Mouse (Mus musculus) cerebellum, adult 2 months (tissue): ENCODE measurements around the gene Brsk1. TPM values are rescaled to one million over a fixed set of nuclear protein-coding genes. Genes with fewer than 3 reads are reported as not detected.

Experiments used
- DNase-seq, 2 experiments: peaks; one replicate each; pipeline ENCODE4 v3.0.0; 2021
- H3K27ac ChIP-seq: fragments of 200-500 bp; 2 replicates; pipeline ENCODE4 v1.5.1; 2012; ENCODE audit warnings: low read length, control low read depth, inconsistent platforms; ENCODE audit not compliant: insufficient read depth
- H3K27me3 ChIP-seq: fragments of 200-500 bp; 2 replicates; pipeline ENCODE4 v1.6.1; 2012; ENCODE audit warnings: inconsistent platforms, mild to moderate bottlenecking, low read length, moderate library complexity; ENCODE audit not compliant: control insufficient read depth, insufficient read depth
- H3K4me1 ChIP-seq: fragments of 200-500 bp; 2 replicates; pipeline ENCODE4 v1.6.1; 2011; ENCODE audit warnings: low read length; ENCODE audit not compliant: control insufficient read depth, insufficient read depth
- H3K4me3 ChIP-seq: fragments of 200-500 bp; replicated peaks from 2 replicates; pipeline ENCODE3; 2011; ENCODE audit warnings: mild to moderate bottlenecking, low read depth, low read length, control low read depth; ENCODE audit not compliant: insufficient read depth
- CTCF ChIP-seq: fragments of 200-500 bp; IDR thresholded peaks from 2 replicates; pipeline ENCODE4 v1.5.1; 2011; ENCODE audit warnings: low read depth, mild to moderate bottlenecking, control low read depth, low read length, moderate library complexity, borderline replicate concordance; ENCODE audit not compliant: insufficient read depth
- POLR2A ChIP-seq: fragments of 200-500 bp; IDR thresholded peaks from 2 replicates; pipeline ENCODE4 v1.6.1; 2011; ENCODE audit warnings: low read length, control low read depth, borderline replicate concordance; ENCODE audit not compliant: insufficient read depth
- WGBS: fragments of 180-500 bp; shearing (Covaris S2); methylation state at CpG from one replicate; pipeline ENCODE4 v1.1.7; 2018; 5-methylcytosine and 5-hydroxymethylcytosine counted together
- polyA plus RNA-seq: library from polyadenylated mRNA; depleted of rRNA; stranded (reverse); fragments of >200 nt; gene quantifications from 2 replicates; pipeline ENCODE4 v1.2.3, GENCODE M21; 2012

Gene Brsk1
- polyA plus RNA-seq, 1 experiment: 182 TPM

DNA sequence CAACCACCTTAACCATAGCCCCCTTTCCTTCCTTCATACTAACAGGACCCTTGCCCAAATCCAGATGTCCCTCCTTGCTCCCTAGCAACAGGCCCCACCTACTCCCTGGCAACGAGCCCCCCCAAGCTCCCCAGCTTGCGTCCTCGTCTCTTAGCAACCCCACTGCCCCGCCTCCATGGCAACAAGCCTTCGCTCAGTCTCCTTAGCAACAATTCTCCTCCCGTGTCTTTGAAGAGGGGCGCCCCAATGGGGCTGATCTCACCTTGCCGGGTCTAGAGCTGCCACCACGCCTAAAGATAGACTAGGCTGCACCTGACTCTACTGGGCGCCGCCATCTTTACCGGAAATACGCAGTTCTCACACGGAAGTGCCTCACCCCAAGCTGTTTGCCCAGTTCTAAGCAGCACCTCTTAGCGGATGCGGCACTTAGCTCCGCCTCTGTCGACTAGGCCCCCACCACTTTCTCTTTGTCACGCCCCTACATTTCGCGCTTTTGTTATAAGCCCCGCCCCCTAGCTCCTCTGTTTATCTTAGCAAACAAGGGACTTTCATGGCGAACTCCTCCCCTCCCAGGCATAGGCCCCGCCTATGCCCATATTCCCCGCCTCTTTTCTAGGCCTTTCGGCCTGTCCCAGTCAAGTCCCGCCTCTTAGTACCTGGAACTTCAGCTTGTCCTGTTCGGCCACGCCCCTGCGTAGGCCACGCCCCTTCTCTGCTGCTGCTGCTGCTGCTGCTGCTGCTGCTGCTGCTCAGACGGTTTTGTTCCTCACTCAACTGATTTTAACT lies 5.6 kb upstream of the Brsk1 start, which contains the start of gene Hspbp1:
TSS of gene Hspbp1 (minus strand) at position 437 of the 786 bp plus-strand sequence.
- no peaks in the 10 kb centered on the region for H3K27me3 ChIP-seq
- TF ChIP-seq CTCF: no peak
- peak; percentile 41; the same call in 1 of the 2 replicates for TF ChIP-seq POLR2A
- peak; percentile 91 to 92 for DNase-seq
- H3K27ac ChIP-seq: peak within 1 kb of the TSS; percentile 19; the same call in 1 of the 2 replicates
- H3K4me3 ChIP-seq: peak within 1 kb of the TSS; percentile 90
- WGBS: under 1% methylated on average over 32 of the region's 32 CpGs
- H3K4me1 ChIP-seq: peaks cover 4% of the 10 kb centered on the region; the same call in 1 of the 2 replicates

DNA sequence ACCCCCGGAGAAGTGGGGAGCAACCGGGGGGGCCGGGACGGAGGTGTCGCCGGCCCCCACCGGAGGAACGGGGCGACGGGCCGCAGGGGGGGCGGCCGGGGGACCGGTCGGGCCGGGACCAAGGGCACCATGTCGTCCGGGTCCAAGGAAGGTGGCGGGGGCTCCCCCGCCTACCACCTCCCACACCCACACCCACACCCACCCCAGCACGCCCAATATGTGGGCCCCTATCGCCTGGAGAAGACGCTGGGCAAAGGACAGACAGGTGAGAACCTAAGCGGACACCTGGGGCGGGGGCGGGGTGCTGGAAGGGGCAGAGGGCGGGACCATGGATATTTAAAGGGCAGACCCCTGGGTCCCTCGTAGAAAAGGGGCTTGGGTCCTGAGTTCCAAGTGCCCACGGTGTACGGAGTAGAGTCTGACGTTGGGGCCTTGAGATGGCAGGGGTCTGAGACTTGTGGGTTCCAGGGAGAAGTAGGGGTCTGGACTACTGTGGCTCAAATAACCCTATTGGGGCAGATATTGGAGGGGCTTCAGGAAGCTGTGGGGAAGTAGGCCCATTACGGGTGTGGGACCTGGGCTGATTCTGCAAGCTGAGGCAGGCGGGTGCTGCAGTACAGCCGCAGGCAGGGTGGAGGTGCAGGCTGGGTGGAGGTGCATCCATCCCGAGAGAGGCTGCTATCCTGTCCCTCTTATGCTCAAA lies 698 bp downstream of the Brsk1 start:
- H3K4me1 ChIP-seq: no peaks in the 10 kb centered on the region
- TF ChIP-seq POLR2A (no peak), CTCF (no peak)
- WGBS: 2% methylated on average over 35 of the region's 35 CpGs
- no peaks in the 10 kb centered on the region for H3K27me3 ChIP-seq
- peak; percentile 41 to 59 for DNase-seq
- H3K27ac ChIP-seq: peak overlapping the region; percentile 27
- H3K4me3 ChIP-seq: peak overlapping the region; percentile 70

DNA sequence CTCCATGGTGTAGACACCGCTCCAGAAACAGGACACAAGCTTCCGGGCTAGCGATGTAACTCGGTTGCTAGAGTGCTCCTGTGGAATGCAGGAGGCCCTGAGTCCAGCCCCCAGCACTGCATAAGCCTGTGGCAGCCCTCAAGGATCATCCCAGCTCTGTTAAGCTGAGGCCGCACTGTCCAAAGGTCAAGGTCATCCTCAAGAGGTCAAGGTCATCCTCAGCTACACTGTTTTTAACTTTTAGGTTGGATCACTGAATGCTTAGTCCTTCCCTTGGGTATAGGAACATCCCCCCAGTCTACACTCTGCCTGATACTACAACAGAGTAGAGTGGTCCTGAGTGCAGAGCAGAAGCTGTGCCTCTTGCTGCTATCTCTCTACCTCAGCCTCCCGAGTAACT lies 2.6 kb downstream of the Brsk1 start:
- H3K4me3 ChIP-seq: no peak overlapping the region
- no peak overlapping the region for H3K27ac ChIP-seq
- H3K27me3 ChIP-seq: no peaks in the 10 kb centered on the region
- no peaks in the 10 kb centered on the region for H3K4me1 ChIP-seq
- whole genome bisulfite sequencing: 54% methylated on average over 6 of the region's 6 CpGs
- TF ChIP-seq POLR2A: no peak
- no peak for TF ChIP-seq CTCF
- no peak for DNase-seq

GRCm38 (mm10) chr7:4702334-4702733 lies 11.9 kb downstream of the Brsk1 start:
- H3K27ac ChIP-seq: no peak overlapping the region
- H3K4me1 ChIP-seq: no peaks in the 10 kb centered on the region
- TF ChIP-seq CTCF (no peak), POLR2A (no peak)
- 49% methylated on average over 8 of the region's 8 CpGs for WGBS
- H3K4me3 ChIP-seq: no peak overlapping the region
- no peak for DNase-seq
- no peaks in the 10 kb centered on the region for H3K27me3 ChIP-seq

DNA sequence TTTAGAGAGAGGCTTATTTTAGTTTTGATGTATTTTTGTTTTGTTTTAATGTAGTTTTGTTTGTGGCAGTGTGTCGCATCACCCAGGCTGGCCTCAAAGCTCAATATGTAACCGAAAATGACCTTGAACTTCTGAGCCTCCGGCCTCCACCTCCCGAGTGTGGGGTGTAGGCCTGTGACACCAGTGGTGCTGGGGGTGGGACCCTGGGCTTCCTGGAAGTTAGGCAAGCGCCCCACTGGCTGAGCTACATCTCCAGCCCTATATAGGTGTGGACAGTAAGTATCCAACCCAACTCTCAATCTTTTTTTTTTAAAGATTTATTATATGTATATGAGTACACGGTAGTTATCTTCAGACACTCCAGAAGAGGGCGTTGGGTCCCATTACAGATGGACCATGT lies 12.8 kb downstream of the Brsk1 start:
- Histone ChIP-seq H3K4me3 (no peak overlapping the region), H3K4me1 (no peaks in the 10 kb centered on the region), H3K27ac (no peak overlapping the region), H3K27me3 (no peaks in the 10 kb centered on the region)
- DNase-seq: no peak
- 93% methylated on average over 7 of the region's 7 CpGs for WGBS
- TF ChIP-seq CTCF (no peak), POLR2A (no peak)

DNA sequence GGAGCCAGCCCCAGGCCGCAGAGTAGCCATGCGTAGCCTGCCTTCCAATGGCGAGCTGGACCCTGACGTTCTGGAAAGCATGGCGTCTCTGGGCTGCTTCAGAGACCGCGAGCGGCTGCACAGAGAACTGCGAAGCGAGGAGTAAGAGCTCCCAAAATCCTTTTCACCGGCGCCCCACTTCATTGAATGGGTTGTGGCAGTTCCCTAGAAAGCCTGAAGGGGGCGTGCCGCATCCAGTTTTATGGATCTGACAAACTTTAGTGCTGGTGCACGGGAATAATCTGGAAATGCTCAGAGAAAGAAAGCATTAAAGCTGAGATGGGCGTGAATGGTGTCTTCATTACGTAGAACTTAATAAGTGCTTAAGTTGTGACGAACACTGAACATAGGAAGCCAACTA lies 14.7 kb downstream of the Brsk1 start:
- WGBS: 38% methylated on average over 18 of the region's 18 CpGs
- no peaks in the 10 kb centered on the region for H3K4me1 ChIP-seq
- H3K27me3 ChIP-seq: no peaks in the 10 kb centered on the region
- TF ChIP-seq CTCF (peak; percentile 55; the same call in 1 of the 2 replicates), POLR2A (no peak)
- peak in 1 of 2 experiments; percentile 52 for DNase-seq
- no peak overlapping the region for H3K4me3 ChIP-seq
- H3K27ac ChIP-seq: no peak overlapping the region

GRCm38 (mm10) chr7:4712594-4712993 lies 22.2 kb downstream of the Brsk1 start:
- WGBS: 76% methylated on average over 3 of the region's 3 CpGs
- no peaks in the 10 kb centered on the region for H3K27me3 ChIP-seq

More at GRCm38 (mm10) chr7:4712594-4712993, 22.2 kb downstream of the Brsk1 start:
- no peaks in the 10 kb centered on the region for H3K4me1 ChIP-seq
- no peak overlapping the region for H3K4me3 ChIP-seq
- TF ChIP-seq CTCF (no peak), POLR2A (no peak)
- no peak for DNase-seq
- H3K27ac ChIP-seq: no peak overlapping the region
